12 mouse cellular contexts compared by ENCODE assay signal in the genomic region with DNA sequence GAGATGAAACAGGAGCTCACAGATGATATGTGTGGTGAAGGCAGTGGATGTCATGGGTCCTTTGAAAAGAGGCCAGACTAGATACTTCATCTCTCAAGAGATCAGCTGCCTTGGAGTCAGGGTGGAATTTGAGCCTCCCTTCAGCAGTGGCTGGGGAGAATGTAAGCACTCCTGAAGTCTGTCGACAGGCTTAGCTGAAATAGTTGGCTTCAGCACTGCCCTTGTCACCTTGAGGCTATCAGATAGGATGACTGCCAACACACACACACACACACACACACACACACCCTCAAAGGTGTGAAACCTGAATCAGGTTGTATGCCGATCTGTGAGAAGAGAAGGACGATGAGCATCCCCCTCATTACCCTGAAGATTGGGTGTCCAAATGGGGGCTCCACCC. TPM values are rescaled to one million over a fixed set of nuclear protein-coding genes. Genes with fewer than 3 reads are reported as not detected.
DNase-seq lines count a peak whose midpoint lies in the region; ATAC-seq and TF ChIP-seq lines count a peak whose summit lies in the region.
"Had no signal": no experiment of that assay in that cellular context is flagged by ENCODE, and none has a peak within 500 bp of the region (broad histone marks: within the 10 kb centered on the region; RNA-seq: fewer than 3 reads in every experiment).

No protein-coding gene starts in this region.

- TF ChIP-seq POLR2A in kidney, adult 2 months (IDR thresholded peaks at IDR 0.05; ENCODE audit: low read depth, low read length) = no peak

- H3K9ac ChIP-seq in kidney, embryonic 15.5 days = no peak overlapping the region
- H3K9ac ChIP-seq in embryonic facial prominence, embryonic 11.5 days (replicated peaks; ENCODE audit: low read length) = no peak overlapping the region
- 0 out of 2 replicates have a peak overlapping the region, but pooled peaks have one; percentile 20 for H3K9ac ChIP-seq in hindbrain, embryonic 14.5 days

- 26% methylated on average over 3 of the region's 3 CpGs for whole genome bisulfite sequencing in kidney, embryonic 15.5 days
- 55% methylated on average over 3 of the region's 3 CpGs for WGBS in kidney, adult 2 months
- WGBS in embryonic facial prominence, embryonic 11.5 days = 52% methylated on average over 3 of the region's 3 CpGs
- 61% methylated on average over 3 of the region's 3 CpGs for WGBS in hindbrain, embryonic 14.5 days

- peaks cover 37% of the 10 kb centered on the region for H3K4me1 ChIP-seq in kidney, embryonic 15.5 days
- H3K4me1 ChIP-seq in kidney, adult 2 months (ENCODE audit: control insufficient read depth, insufficient read depth, low read length) = peaks cover 10% of the 10 kb centered on the region
- no peaks in the 10 kb centered on the region for H3K4me1 ChIP-seq in embryonic facial prominence, embryonic 11.5 days (ENCODE audit: control insufficient read depth, insufficient read depth, low read length)
- H3K4me1 ChIP-seq in hindbrain, embryonic 14.5 days (replicated peaks; ENCODE audit: control insufficient read depth, insufficient read depth, low read length) = no peaks in the 10 kb centered on the region

- peaks cover 29% of the 10 kb centered on the region for H3K36me3 ChIP-seq in kidney, embryonic 15.5 days
- H3K36me3 ChIP-seq in kidney, adult 2 months (ENCODE audit: control insufficient read depth, insufficient read depth, low read length) = peaks cover 5% of the 10 kb centered on the region
- peaks cover 11% of the 10 kb centered on the region for H3K36me3 ChIP-seq in embryonic facial prominence, embryonic 11.5 days (replicated peaks; ENCODE audit: control insufficient read depth, insufficient read depth, low read depth, low read length)
- H3K36me3 ChIP-seq in hindbrain, embryonic 14.5 days (replicated peaks; ENCODE audit: control insufficient read depth, insufficient read depth) = peaks cover 36% of the 10 kb centered on the region

- DNase-seq in kidney, adult 2 months = no peak
- no peak for DNase-seq in embryonic facial prominence, embryonic 11.5 days (ENCODE audit: low spot score)
- no peak for DNase-seq in hindbrain, embryonic 14.5 days (ENCODE audit: low spot score)
- DNase-seq in lung, postnatal 25 days (ENCODE audit: low spot score) = peak; percentile 55
- DNase-seq in adrenal gland, adult 8-10 months = no peak
- no peak for DNase-seq in MN1 (ENCODE audit: low spot score)
- DNase-seq: cerebellum, adult 18-20 months; heart, adult 18-20 months had no signal

- no peak; the same call in 1 of the 2 replicates for ATAC-seq in kidney, embryonic 15.5 days (replicated peaks; ENCODE audit: low FRiP score)
- peak; percentile 51 for ATAC-seq in embryonic facial prominence, embryonic 11.5 days (replicated peaks; ENCODE audit: insufficient number of reproducible peaks, low FRiP score, low TSS enrichment, low read depth)
- ATAC-seq in hindbrain, embryonic 14.5 days (ENCODE audit: low FRiP score) = no peak
- ATAC-seq: inflammation-experienced regulatory T-cells, adult 6 months had no signal

- peak overlapping the region; percentile 69; the same call in 1 of the 2 replicates for H3K27ac ChIP-seq in kidney, embryonic 15.5 days
- no peak overlapping the region for H3K27ac ChIP-seq in kidney, adult 2 months (ENCODE audit: insufficient read depth, low read depth, low read length)
- peak overlapping the region; percentile 41; the same call in 1 of the 2 replicates for H3K27ac ChIP-seq in embryonic facial prominence, embryonic 11.5 days (replicated peaks; ENCODE audit: low read depth, low read length)
- no peak overlapping the region for H3K27ac ChIP-seq in hindbrain, embryonic 14.5 days
- H3K27ac ChIP-seq: midbrain, embryonic 13.5 days had no signal

- H3K27me3 ChIP-seq in kidney, embryonic 15.5 days = no peaks in the 10 kb centered on the region
- no peaks in the 10 kb centered on the region for H3K27me3 ChIP-seq in kidney, adult 2 months (replicated peaks; ENCODE audit: control insufficient read depth, insufficient read depth, low read length)
- H3K27me3 ChIP-seq in embryonic facial prominence, embryonic 11.5 days (ENCODE audit: control insufficient read depth, insufficient read depth, low read length) = no peaks in the 10 kb centered on the region
- H3K27me3 ChIP-seq in hindbrain, embryonic 14.5 days (ENCODE audit: control insufficient read depth, insufficient read depth, low read length) = no peaks in the 10 kb centered on the region
- H3K27me3 ChIP-seq: midbrain, embryonic 13.5 days had no signal

- no peak overlapping the region for H3K4me2 ChIP-seq in kidney, embryonic 15.5 days
- no peak overlapping the region for H3K4me2 ChIP-seq in embryonic facial prominence, embryonic 11.5 days (ENCODE audit: low read depth, low read length)
- H3K4me2 ChIP-seq in hindbrain, embryonic 14.5 days (replicated peaks) = no peak overlapping the region
- H3K4me2 ChIP-seq: midbrain, embryonic 13.5 days had no signal

- no peaks in the 10 kb centered on the region for H3K9me3 ChIP-seq in kidney, embryonic 15.5 days (replicated peaks)
- no peaks in the 10 kb centered on the region for H3K9me3 ChIP-seq in embryonic facial prominence, embryonic 11.5 days (replicated peaks; ENCODE audit: control insufficient read depth, low read length)
- no peaks in the 10 kb centered on the region for H3K9me3 ChIP-seq in hindbrain, embryonic 14.5 days (ENCODE audit: control insufficient read depth, low read length)
- H3K9me3 ChIP-seq: midbrain, embryonic 13.5 days had no signal

- no peak overlapping the region for H3K4me3 ChIP-seq in kidney, embryonic 15.5 days (replicated peaks)
- H3K4me3 ChIP-seq in kidney, adult 2 months (ENCODE audit: insufficient read depth, low read depth, low read length) = no peak overlapping the region
- H3K4me3 ChIP-seq in embryonic facial prominence, embryonic 11.5 days (ENCODE audit: low read depth, low read length) = no peak overlapping the region
- H3K4me3 ChIP-seq in hindbrain, embryonic 14.5 days (replicated peaks; ENCODE audit: low read length) = no peak overlapping the region
- H3K4me3 ChIP-seq: midbrain, embryonic 13.5 days had no signal

- TF ChIP-seq CTCF in kidney, adult 2 months (conservative IDR thresholded peaks at IDR 0.05; ENCODE audit: insufficient read depth, insufficient read length, low read depth, low read length) = no peak

RNA-seq across cellular contexts. Expression of gene Arhgef2, which starts 14.7 kb away (rescaled TPM):
- 99.8 and 104 TPM in 2 replicates for polyA plus RNA-seq in kidney, embryonic 15.5 days (2015; fragmentation: Nextera tagmentation; extraction: Ambion mirVana)
- polyA plus RNA-seq in kidney, adult 2 months (2012; rRNA removed) = 74.5 and 80.7 TPM in 2 replicates
- polyA plus RNA-seq in embryonic facial prominence, embryonic 11.5 days (2014; fragmentation: Nextera tagmentation; extraction: Ambion mirVana) = 82.2 and 89.3 TPM in 2 replicates
- polyA plus RNA-seq in hindbrain, embryonic 14.5 days (2014; fragmentation: Nextera tagmentation; extraction: Ambion mirVana) = 96.0 and 115 TPM in 2 replicates
- 10 to 100 TPM; 22.0 to 48.2 (median 31.5) TPM for total RNA-seq in adrenal gland, adult 8-10 months (2022)

RNA-seq across cellular contexts. Expression of gene Ssr2, which starts 15.4 kb away (rescaled TPM):
- 300 and 318 TPM in 2 replicates for polyA plus RNA-seq in kidney, embryonic 15.5 days (2015; fragmentation: Nextera tagmentation; extraction: Ambion mirVana)
- polyA plus RNA-seq in kidney, adult 2 months (2012; rRNA removed) = 180 and 193 TPM in 2 replicates
- polyA plus RNA-seq in embryonic facial prominence, embryonic 11.5 days (2014; fragmentation: Nextera tagmentation; extraction: Ambion mirVana) = 184 and 201 TPM in 2 replicates
- polyA plus RNA-seq in hindbrain, embryonic 14.5 days (2014; fragmentation: Nextera tagmentation; extraction: Ambion mirVana) = 117 and 129 TPM in 2 replicates
- 100 to 1,000 TPM; 139 to 217 (median 172) TPM for total RNA-seq in adrenal gland, adult 8-10 months (2022)

RNA-seq across cellular contexts. Expression of gene Ubqln4, which starts 37.5 kb away (rescaled TPM):
- 54.0 and 57.9 TPM in 2 replicates for polyA plus RNA-seq in kidney, embryonic 15.5 days (2015; fragmentation: Nextera tagmentation; extraction: Ambion mirVana)
- polyA plus RNA-seq in kidney, adult 2 months (2012; rRNA removed) = 59.9 and 63.5 TPM in 2 replicates
- 62.1 and 73.3 TPM in 2 replicates for polyA plus RNA-seq in embryonic facial prominence, embryonic 11.5 days (2014; fragmentation: Nextera tagmentation; extraction: Ambion mirVana)
- 42.9 and 53.6 TPM in 2 replicates for polyA plus RNA-seq in hindbrain, embryonic 14.5 days (2014; fragmentation: Nextera tagmentation; extraction: Ambion mirVana)
- 10 to 100 TPM; 64.1 to 81.3 (median 66.7) TPM for total RNA-seq in adrenal gland, adult 8-10 months (2022)

RNA-seq across cellular contexts. Expression of gene Lamtor2, which starts 38.2 kb away (rescaled TPM):
- polyA plus RNA-seq in kidney, embryonic 15.5 days (2015; fragmentation: Nextera tagmentation; extraction: Ambion mirVana) = 167 and 173 TPM in 2 replicates
- 247 and 277 TPM in 2 replicates for polyA plus RNA-seq in kidney, adult 2 months (2012; rRNA removed)
- polyA plus RNA-seq in embryonic facial prominence, embryonic 11.5 days (2014; fragmentation: Nextera tagmentation; extraction: Ambion mirVana) = 77.4 and 82.0 TPM in 2 replicates
- 102 and 107 TPM in 2 replicates for polyA plus RNA-seq in hindbrain, embryonic 14.5 days (2014; fragmentation: Nextera tagmentation; extraction: Ambion mirVana)
- 100 to 1,000 TPM; 138 to 164 (median 144) TPM for total RNA-seq in adrenal gland, adult 8-10 months (2022)

RNA-seq across cellular contexts. Expression of gene Rab25, which starts 42.9 kb away (rescaled TPM):
- polyA plus RNA-seq in kidney, embryonic 15.5 days (2015; fragmentation: Nextera tagmentation; extraction: Ambion mirVana) = 15.1 and 17.4 TPM in 2 replicates
- polyA plus RNA-seq in kidney, adult 2 months (2012; rRNA removed) = 50.1 and 50.9 TPM in 2 replicates
- 3.7 and 4.0 TPM in 2 replicates for polyA plus RNA-seq in embryonic facial prominence, embryonic 11.5 days (2014; fragmentation: Nextera tagmentation; extraction: Ambion mirVana)
- 0.20 TPM in 1 of 2 replicates, not detected in the other for polyA plus RNA-seq in hindbrain, embryonic 14.5 days (2014; fragmentation: Nextera tagmentation; extraction: Ambion mirVana)
- not detected for total RNA-seq in adrenal gland, adult 8-10 months (2022)
- total RNA-seq: left cerebral cortex, postnatal 14 days had no signal
- polyA plus RNA-seq: inflammation-experienced regulatory T-cells, adult 6 months; midbrain, embryonic 13.5 days had no signal

Comparison
In these comparisons a context has a peak if more than half of its experiments do, and no peak if none do; other contexts are left out.
1. H3K27ac ChIP-seq: peak in kidney, embryonic 15.5 days (single experiment) and embryonic facial prominence, embryonic 11.5 days (single experiment); none in kidney, adult 2 months (single experiment) and hindbrain, embryonic 14.5 days (single experiment).